Mouse (Mus musculus) kidney, adult 2 months (tissue): Measurements from ENCODE around the gene Rexo1. TPM values are rescaled to one million over a fixed set of nuclear protein-coding genes. Genes with fewer than 3 reads are reported as not detected.

Experiments used
- DNase-seq: peaks from one replicate; pipeline ENCODE4 v3.0.0; 2021
- H3K27ac ChIP-seq: fragments of 200-500 bp; 2 replicates; pipeline ENCODE4 v1.5.1; 2012; ENCODE audit warnings: low read depth, low read length, control low read depth, inconsistent platforms; ENCODE audit not compliant: insufficient read depth
- H3K27me3 ChIP-seq: fragments of 200-500 bp; replicated peaks from 2 replicates; pipeline ENCODE4 v1.6.1; 2012; ENCODE audit warnings: mild to moderate bottlenecking, moderate library complexity, low read length, inconsistent platforms; ENCODE audit not compliant: control insufficient read depth, insufficient read depth
- H3K36me3 ChIP-seq: fragments of 200-500 bp; 2 replicates; pipeline ENCODE4 v1.6.1; 2012; ENCODE audit warnings: mild to moderate bottlenecking, moderate library complexity, low read length, inconsistent platforms; ENCODE audit not compliant: control insufficient read depth, insufficient read depth
- H3K4me1 ChIP-seq: fragments of 200-500 bp; 2 replicates; pipeline ENCODE4 v1.6.1; 2011; ENCODE audit warnings: low read length; ENCODE audit not compliant: control insufficient read depth, insufficient read depth
- H3K4me3 ChIP-seq: fragments of 200-500 bp; 2 replicates; pipeline ENCODE4 v1.5.1; 2011; ENCODE audit warnings: mild to moderate bottlenecking, low read depth, low read length, control low read depth; ENCODE audit not compliant: insufficient read depth
- CTCF ChIP-seq: fragments of 200-500 bp; conservative IDR thresholded peaks from 2 replicates; pipeline ENCODE4 v1.5.1; 2011; ENCODE audit warnings: low read depth, mild to moderate bottlenecking, control low read depth, low read length, moderate library complexity, mixed read lengths; ENCODE audit not compliant: insufficient read depth, insufficient read length
- POLR2A ChIP-seq: fragments of 200-500 bp; IDR thresholded peaks from one replicate; pipeline ENCODE4 v1.6.1; 2011; ENCODE audit warnings: low read depth, low read length, control low read depth
- WGBS: fragments of 180-500 bp; shearing (Covaris S2); methylation state at CpG from one replicate; pipeline ENCODE4 v1.1.7; 2018; 5-methylcytosine and 5-hydroxymethylcytosine counted together
- polyA plus RNA-seq: library from polyadenylated mRNA; depleted of rRNA; stranded (reverse); fragments of >200 nt; gene quantifications from 2 replicates; pipeline ENCODE4 v1.2.3, GENCODE M21; 2012

The Rexo1 gene
- polyA plus RNA-seq, 1 experiment: 28.7 TPM

DNA sequence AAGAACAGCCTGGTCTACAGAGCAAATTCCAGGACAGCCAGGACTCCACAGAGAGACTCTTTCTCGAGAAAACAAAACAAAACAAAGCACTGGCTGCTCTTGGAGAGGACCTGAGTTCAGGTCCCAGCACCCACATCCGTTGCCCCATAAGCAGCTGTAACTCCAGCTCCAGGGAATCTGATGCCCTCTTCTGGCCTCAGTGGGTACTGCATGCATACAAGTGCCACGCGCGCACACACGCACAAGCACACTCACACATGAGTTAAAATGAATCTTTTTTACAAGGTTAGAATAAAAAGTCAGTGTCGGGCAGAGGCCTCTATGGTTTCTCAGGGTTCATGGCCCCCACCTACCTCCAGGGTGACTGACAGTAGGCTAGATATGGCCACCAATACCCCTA lies 38.1 kb downstream of the Rexo1 start:
- Histone ChIP-seq H3K4me3 (no peak overlapping the region), H3K4me1 (no peaks in the 10 kb centered on the region), H3K27me3 (no peaks in the 10 kb centered on the region), H3K36me3 (no peaks in the 10 kb centered on the region), H3K27ac (no peak overlapping the region)
- no peak for TF ChIP-seq POLR2A
- TF ChIP-seq CTCF: peak; percentile 26; the same call in 1 of the 2 replicates
- WGBS: 96% methylated on average over 7 of the region's 7 CpGs
- DNase-seq: no peak

DNA sequence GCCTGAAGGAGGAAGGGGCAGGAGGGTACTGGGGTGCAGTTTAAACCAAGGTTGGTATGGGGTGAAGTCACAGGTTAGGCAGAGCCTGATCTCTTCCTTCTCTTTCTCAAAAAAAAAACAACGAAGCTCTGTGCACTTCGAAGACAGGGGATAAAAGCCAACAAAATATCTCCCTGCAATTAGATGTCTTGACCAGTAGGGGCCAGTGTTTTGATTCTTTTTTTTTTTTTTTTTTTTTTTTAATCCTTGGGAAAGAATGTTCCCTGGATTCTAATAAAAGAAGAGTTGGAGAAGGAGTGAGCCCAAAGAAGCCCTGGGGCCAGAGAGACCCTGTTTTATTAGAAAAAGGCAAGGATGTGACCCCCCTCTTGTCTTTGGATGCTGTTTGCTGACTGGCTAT lies 42.1 kb downstream of the Rexo1 start:
- Histone ChIP-seq H3K27ac (no peak overlapping the region), H3K4me1 (no peaks in the 10 kb centered on the region), H3K36me3 (no peaks in the 10 kb centered on the region), H3K27me3 (no peaks in the 10 kb centered on the region), H3K4me3 (no peak overlapping the region)
- no peak for TF ChIP-seq CTCF
- TF ChIP-seq POLR2A: no peak
- 69% methylated on average over 2 of the region's 2 CpGs for WGBS
- no peak for DNase-seq

DNA sequence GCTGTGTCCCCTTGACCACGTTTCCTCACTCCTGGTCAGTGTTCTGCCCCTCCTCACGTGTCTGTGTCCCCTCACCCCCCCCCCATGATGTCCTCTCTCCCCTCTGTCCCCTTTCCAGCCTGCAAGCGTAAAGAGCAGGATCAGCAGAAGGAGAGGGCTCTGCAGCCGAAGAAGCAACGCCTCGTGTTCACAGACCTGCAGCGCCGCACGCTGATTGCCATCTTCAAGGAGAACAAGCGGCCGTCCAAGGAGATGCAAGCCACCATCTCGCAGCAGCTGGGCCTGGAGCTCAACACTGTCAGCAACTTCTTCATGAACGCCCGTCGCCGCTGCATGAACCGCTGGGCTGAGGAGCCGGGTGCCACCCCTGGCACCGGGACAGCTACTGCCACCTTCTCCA lies 47.6 kb downstream of the Rexo1 start:
- H3K27ac ChIP-seq: no peak overlapping the region
- no peak for TF ChIP-seq POLR2A
- no peak for TF ChIP-seq CTCF
- no peak overlapping the region for H3K4me3 ChIP-seq
- no peaks in the 10 kb centered on the region for H3K27me3 ChIP-seq
- DNase-seq: no peak
- H3K4me1 ChIP-seq: no peaks in the 10 kb centered on the region
- WGBS: 12% methylated on average over 19 of the region's 19 CpGs
- no peaks in the 10 kb centered on the region for H3K36me3 ChIP-seq

DNA sequence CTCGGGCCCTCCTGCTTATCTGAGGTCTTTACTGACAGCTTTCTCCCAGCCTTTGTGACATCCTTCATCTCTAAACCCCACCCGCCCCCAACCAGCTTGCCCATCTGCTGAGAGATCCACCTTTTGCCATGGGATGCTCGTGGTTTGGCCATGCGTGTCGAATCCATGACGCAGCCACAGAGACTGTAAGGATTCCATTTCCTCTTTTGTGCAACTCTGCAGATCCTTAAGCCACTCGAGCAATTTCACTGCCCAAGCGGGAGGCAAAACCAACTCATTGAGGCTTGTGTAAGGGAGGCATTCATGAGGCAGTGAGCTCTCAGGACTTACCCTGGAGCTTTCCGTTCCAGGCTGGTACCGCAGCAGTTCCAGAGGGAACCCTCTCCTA lies 51.1 kb downstream of the Rexo1 start:
- Histone ChIP-seq H3K27me3 (no peaks in the 10 kb centered on the region), H3K4me3 (no peak overlapping the region)

DNA sequence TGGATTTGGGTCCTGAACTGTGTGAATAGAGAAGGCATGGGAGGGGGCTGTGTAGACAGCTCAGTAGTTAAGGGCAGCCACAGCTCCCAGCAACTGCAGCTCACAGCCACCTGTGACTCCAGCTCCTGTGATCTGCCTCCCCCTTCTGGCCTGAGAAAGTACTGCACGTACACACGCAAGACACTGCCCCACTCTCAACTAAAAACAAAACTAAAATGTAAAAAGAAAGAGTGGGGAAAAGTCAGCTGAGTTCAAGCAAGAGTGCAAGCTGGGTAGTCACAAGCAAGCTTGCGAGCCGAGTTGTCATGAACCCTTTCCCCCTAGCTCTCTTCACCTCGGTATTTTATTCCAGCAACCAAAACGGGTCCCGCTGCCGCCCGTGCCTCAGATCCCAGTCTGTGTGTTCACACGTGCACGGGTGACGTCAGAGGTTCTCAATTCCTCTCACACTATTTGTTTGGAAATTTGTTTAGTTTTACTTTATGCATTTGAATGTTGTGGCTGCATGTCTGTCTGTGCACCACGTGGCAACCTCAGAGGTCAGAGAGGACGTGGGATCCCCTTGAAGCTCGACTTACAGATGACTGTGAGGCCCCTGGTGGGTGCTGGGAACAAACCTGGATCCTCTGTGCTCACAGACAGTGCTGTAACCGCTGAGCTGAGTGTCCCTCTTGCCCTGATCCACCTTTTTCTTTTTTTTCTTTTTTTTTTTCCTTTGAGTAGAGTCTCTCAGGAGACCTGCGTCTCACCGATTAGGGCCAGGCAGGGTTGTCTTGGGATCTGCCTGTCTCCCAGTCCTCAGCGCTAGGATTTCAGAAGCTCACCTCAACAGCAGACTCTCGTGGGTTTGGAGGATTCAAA lies 51.7 kb downstream of the Rexo1 start:
- Histone ChIP-seq H3K27ac (no peak overlapping the region), H3K4me1 (no peaks in the 10 kb centered on the region), H3K4me3 (peak overlapping the region; percentile 45), H3K36me3 (no peaks in the 10 kb centered on the region), H3K27me3 (no peaks in the 10 kb centered on the region)
- DNase-seq: peak; percentile 81
- TF ChIP-seq POLR2A (no peak), CTCF (peak; percentile 96)
- WGBS: 8% methylated on average over 20 of the region's 20 CpGs

More for the DNA sequence above, 51.1 kb downstream of the Rexo1 start:
- DNase-seq: no peak
- Histone ChIP-seq H3K27ac (no peak overlapping the region), H3K36me3 (no peaks in the 10 kb centered on the region), H3K4me1 (no peaks in the 10 kb centered on the region)
- TF ChIP-seq CTCF: no peak
- 41% methylated on average over 10 of the region's 10 CpGs for WGBS

DNA sequence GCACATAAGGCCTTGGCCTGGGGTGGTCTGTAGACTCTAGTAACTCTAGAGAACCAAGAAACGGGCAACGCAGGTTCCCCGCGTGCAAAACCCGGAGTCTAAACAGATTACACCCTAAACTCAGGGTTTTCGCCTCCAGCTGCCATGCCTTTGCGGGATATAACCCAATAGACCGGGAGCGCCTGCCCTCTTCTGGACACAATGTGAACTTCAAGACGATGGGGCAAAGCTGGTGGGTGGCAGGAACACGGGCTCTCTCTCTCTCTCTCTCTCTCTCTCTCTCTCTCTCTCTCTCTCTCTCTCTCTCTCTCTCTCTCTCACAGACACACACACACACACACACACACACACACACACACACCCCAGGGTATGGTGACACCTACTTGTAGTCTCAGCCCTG lies 55.1 kb downstream of the Rexo1 start:
- Histone ChIP-seq H3K36me3 (no peaks in the 10 kb centered on the region), H3K27me3 (peaks cover 3% of the 10 kb centered on the region), H3K4me3 (no peak overlapping the region), H3K27ac (no peak overlapping the region), H3K4me1 (no peaks in the 10 kb centered on the region)
- peak; percentile 60 for DNase-seq
- peak; percentile 81 for TF ChIP-seq CTCF
- no peak for TF ChIP-seq POLR2A
- under 1% methylated on average over 11 of the region's 11 CpGs for WGBS

DNA sequence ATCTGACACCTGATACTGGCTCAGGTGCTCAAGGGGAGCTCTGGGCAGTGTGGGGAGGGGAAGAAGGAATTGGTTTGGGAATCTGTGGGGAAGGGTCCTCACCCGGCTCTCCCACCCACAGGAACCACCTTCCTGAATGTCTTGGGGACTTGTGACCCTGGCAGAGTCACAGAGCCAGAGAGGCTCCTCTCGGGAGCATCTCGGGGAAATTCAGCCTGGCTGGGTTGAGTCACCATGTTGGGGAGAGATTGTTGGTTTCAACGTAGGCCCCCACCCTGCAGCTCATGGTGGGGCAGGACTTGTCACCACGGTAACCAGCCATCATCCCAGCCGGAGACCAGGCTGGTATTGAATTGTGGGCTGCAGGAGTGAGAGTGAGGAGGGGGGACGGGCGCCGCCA lies 56.6 kb downstream of the Rexo1 start:
- peaks cover 3% of the 10 kb centered on the region for H3K27me3 ChIP-seq
- TF ChIP-seq CTCF (no peak), POLR2A (no peak)
- no peak overlapping the region for H3K4me3 ChIP-seq
- H3K4me1 ChIP-seq: no peaks in the 10 kb centered on the region
- H3K27ac ChIP-seq: no peak overlapping the region
- DNase-seq: no peak
- H3K36me3 ChIP-seq: no peaks in the 10 kb centered on the region
- 4% methylated on average over 8 of the region's 9 CpGs for WGBS
